Comparison of ENCODE assay signal across 10 mouse cellular contexts in genomic region chr9:108213105-108213504, GRCm38 (mm10). TPM values are rescaled to one million over a fixed set of nuclear protein-coding genes. Genes with fewer than 3 reads are reported as not detected.
DNase-seq lines count a peak whose midpoint lies in the region; ATAC-seq and TF ChIP-seq lines count a peak whose summit lies in the region.
"Had no signal": no experiment of that assay in that cellular context is flagged by ENCODE, and none has a peak within 500 bp of the region (broad histone marks: within the 10 kb centered on the region; RNA-seq: fewer than 3 reads in every experiment).

No protein-coding gene starts in this region.

- H3K4me1 ChIP-seq in lung, embryonic 14.5 days (ENCODE audit: insufficient read depth) = no peaks in the 10 kb centered on the region
- H3K4me1 ChIP-seq in lung, adult 2 months (ENCODE audit: control insufficient read depth, insufficient read depth, low read length) = no peaks in the 10 kb centered on the region; the same call in 1 of the 2 replicates
- H3K4me1 ChIP-seq in forebrain, embryonic 12.5 days = peaks cover 22% of the 10 kb centered on the region
- H3K4me1 ChIP-seq in limb, embryonic 15.5 days = peaks cover 7% of the 10 kb centered on the region

- peaks cover 38% of the 10 kb centered on the region for H3K36me3 ChIP-seq in lung, embryonic 14.5 days (ENCODE audit: insufficient read depth)
- H3K36me3 ChIP-seq in forebrain, embryonic 12.5 days (replicated peaks) = peaks cover 33% of the 10 kb centered on the region
- H3K36me3 ChIP-seq in limb, embryonic 15.5 days = peaks cover 46% of the 10 kb centered on the region

- DNase-seq in lung, embryonic 14.5 days = peak; percentile 58
- no peak for DNase-seq in lung, adult 2 months
- peak; percentile 74 for DNase-seq in retina, embryonic 14.5 days (ENCODE audit: low spot score)
- no peak for DNase-seq in cerebellum, postnatal 14 days
- no peak for DNase-seq in right cerebral cortex, postnatal 10 days (ENCODE audit: low spot score in 2 of 2)
- DNase-seq in adipocyte (ENCODE audit: low spot score) = no peak
- DNase-seq: liver, postnatal 0 days; right cerebral cortex, postnatal 25 days had no signal

- WGBS in lung, embryonic 14.5 days = 46% methylated on average over 7 of the region's 7 CpGs
- WGBS in lung, adult 2 months = 32% methylated on average over 7 of the region's 7 CpGs
- 5% methylated on average over 7 of the region's 7 CpGs for WGBS in forebrain, embryonic 12.5 days
- 58% methylated on average over 7 of the region's 7 CpGs for WGBS in limb, embryonic 15.5 days

- TF ChIP-seq POLR2A in lung, adult 2 months (IDR thresholded peaks at IDR 0.05; ENCODE audit: borderline replicate concordance, extremely low read depth, low read depth, low read length) = no peak

- ATAC-seq in lung, embryonic 14.5 days (ENCODE audit: insufficient read depth) = peak; percentile 52; the same call in 1 of the 2 replicates
- peak; percentile 65 for ATAC-seq in forebrain, embryonic 12.5 days (ENCODE audit: low FRiP score)
- no peak for ATAC-seq in limb, embryonic 15.5 days (ENCODE audit: insufficient number of reproducible peaks, low FRiP score, low TSS enrichment, low read depth)
- ATAC-seq: liver, postnatal 0 days had no signal

- no peak overlapping the region for H3K4me2 ChIP-seq in lung, embryonic 14.5 days
- H3K4me2 ChIP-seq in forebrain, embryonic 12.5 days = peak overlapping the region; percentile 32
- no peak overlapping the region for H3K4me2 ChIP-seq in limb, embryonic 15.5 days

- H3K9ac ChIP-seq in lung, embryonic 14.5 days = 0 out of 2 replicates have a peak overlapping the region, but pooled peaks have one; percentile 9
- H3K9ac ChIP-seq in forebrain, embryonic 12.5 days = peak overlapping the region; percentile 33; the same call in 1 of the 2 replicates
- no peak overlapping the region for H3K9ac ChIP-seq in limb, embryonic 15.5 days
- H3K9ac ChIP-seq: liver, postnatal 0 days had no signal

- no peak for TF ChIP-seq CTCF in lung, embryonic 14.5 days (IDR thresholded peaks at IDR 0.05; ENCODE audit: low read depth)
- TF ChIP-seq CTCF in lung, adult 2 months (IDR thresholded peaks at IDR 0.05; ENCODE audit: insufficient read depth, low read length) = no peak

- peak overlapping the region; percentile 21; the same call in 1 of the 2 replicates for H3K27ac ChIP-seq in lung, embryonic 14.5 days (ENCODE audit: low read depth)
- peak overlapping the region; percentile 86 for H3K27ac ChIP-seq in forebrain, embryonic 12.5 days
- H3K27ac ChIP-seq in limb, embryonic 15.5 days = peak overlapping the region; percentile 55

- no peaks in the 10 kb centered on the region for H3K27me3 ChIP-seq in lung, embryonic 14.5 days (ENCODE audit: insufficient read depth, low read length)
- no peaks in the 10 kb centered on the region for H3K27me3 ChIP-seq in forebrain, embryonic 12.5 days
- no peaks in the 10 kb centered on the region for H3K27me3 ChIP-seq in limb, embryonic 15.5 days

- H3K9me3 ChIP-seq in lung, embryonic 14.5 days (ENCODE audit: low read depth, low read length) = no peaks in the 10 kb centered on the region
- no peaks in the 10 kb centered on the region for H3K9me3 ChIP-seq in forebrain, embryonic 12.5 days
- H3K9me3 ChIP-seq in limb, embryonic 15.5 days = no peaks in the 10 kb centered on the region

- no peak overlapping the region for H3K4me3 ChIP-seq in lung, embryonic 14.5 days (ENCODE audit: low read depth, low read length)
- no peak overlapping the region for H3K4me3 ChIP-seq in lung, adult 2 months (replicated peaks; ENCODE audit: extremely low read depth, low read depth, low read length)
- no peak overlapping the region for H3K4me3 ChIP-seq in forebrain, embryonic 12.5 days (replicated peaks)
- no peak overlapping the region for H3K4me3 ChIP-seq in limb, embryonic 15.5 days

RNA-seq across cellular contexts. Expression of gene Bsn, which starts 22.9 kb away (rescaled TPM):
- polyA plus RNA-seq in lung, embryonic 14.5 days (2014; fragmentation: Nextera tagmentation; extraction: Ambion mirVana) = 0.15 and 0.24 TPM in 2 replicates
- 0.74 and 0.95 TPM in 2 replicates for polyA plus RNA-seq in lung, adult 2 months (2012; rRNA removed)
- 3.6 and 3.9 TPM in 2 replicates for polyA plus RNA-seq in forebrain, embryonic 12.5 days (2016; fragmentation: Nextera tagmentation; extraction: Ambion mirVana)
- polyA plus RNA-seq in limb, embryonic 15.5 days (2015; fragmentation: Nextera tagmentation; extraction: Ambion mirVana) = 0.76 and 0.82 TPM in 2 replicates

RNA-seq across cellular contexts. Expression of gene Dag1, which starts 50.7 kb away (rescaled TPM):
- polyA plus RNA-seq in lung, embryonic 14.5 days (2014; fragmentation: Nextera tagmentation; extraction: Ambion mirVana) = 102 and 106 TPM in 2 replicates
- 125 and 170 TPM in 2 replicates for polyA plus RNA-seq in lung, adult 2 months (2012; rRNA removed)
- 62.7 and 67.9 TPM in 2 replicates for polyA plus RNA-seq in forebrain, embryonic 12.5 days (2016; fragmentation: Nextera tagmentation; extraction: Ambion mirVana)
- polyA plus RNA-seq in limb, embryonic 15.5 days (2015; fragmentation: Nextera tagmentation; extraction: Ambion mirVana) = 86.6 and 107 TPM in 2 replicates

Comparison
In these comparisons a context has a peak if more than half of its experiments do, and no peak if none do; other contexts are left out.
1. DNase-seq: peak in lung, embryonic 14.5 days (single experiment) and retina, embryonic 14.5 days (single experiment); none in lung, adult 2 months (single experiment), cerebellum, postnatal 14 days (0 of 2), right cerebral cortex, postnatal 10 days (0 of 2) and adipocyte (single experiment).
2. H3K27ac ChIP-seq: peak in every context shown above with its lines; median percentile 86 in forebrain, embryonic 12.5 days; 55 in limb, embryonic 15.5 days; 21 in lung, embryonic 14.5 days.